Mouse (Mus musculus): ENCODE data around the gene Pi4kb.

- no peak for TF ChIP-seq CTCF (IDR thresholded peaks at IDR 0.05; ENCODE audit: borderline replicate concordance, insufficient read depth, low read depth, low read length)
- no peak for TF ChIP-seq POLR2A (IDR thresholded peaks at IDR 0.05; ENCODE audit: borderline replicate concordance, insufficient read depth, low read length)
Observed at GRCm38 (mm10) chr3:95003273-95003672, 28.7 kb downstream of the Pi4kb start.
